Mouse (Mus musculus) forebrain, embryonic 12.5 days (tissue): ENCODE data around the gene Ankrd23. TPM values are rescaled to one million over a fixed set of nuclear protein-coding genes. Genes with fewer than 3 reads are reported as not detected.
A peak's percentile ranks its signal among the peaks of the same experiment; 100 is the strongest.

ENCODE experiments used
- ATAC-seq: fragments of 200-750 bp; cut with Nextera tagmentation; 2 replicates; pipeline ENCODE4 v1.8.0; 2017; ENCODE audit warnings: moderate TSS enrichment; ENCODE audit not compliant: low FRiP score
- H3K27ac ChIP-seq: fragments of 300-500 bp; sonication (generic); 2 replicates; pipeline ENCODE4 v1.5.1; 2016; ENCODE audit warnings: mild to moderate bottlenecking
- H3K27me3 ChIP-seq: fragments of 300-500 bp; sonication (generic); 2 replicates; pipeline ENCODE4 v1.6.1; 2016; ENCODE audit warnings: mild to moderate bottlenecking
- H3K36me3 ChIP-seq: fragments of 300-500 bp; sonication (generic); replicated peaks from 2 replicates; pipeline ENCODE4 v1.6.1; 2016; ENCODE audit warnings: mild to moderate bottlenecking
- H3K4me1 ChIP-seq: fragments of 300-500 bp; sonication (generic); 2 replicates; pipeline ENCODE4 v1.6.1; 2016
- H3K4me2 ChIP-seq: fragments of 300-500 bp; sonication (generic); 2 replicates; pipeline ENCODE4 v1.6.1; 2016; ENCODE audit warnings: mild to moderate bottlenecking, moderate library complexity
- H3K4me3 ChIP-seq: fragments of 300-500 bp; sonication (generic); replicated peaks from 2 replicates; pipeline ENCODE4 v1.5.1; 2016; ENCODE audit warnings: mild to moderate bottlenecking
- H3K9ac ChIP-seq: fragments of 300-500 bp; sonication (generic); 2 replicates; pipeline ENCODE4 v1.6.1; 2016; ENCODE audit warnings: mild to moderate bottlenecking
- H3K9me3 ChIP-seq: fragments of 300-500 bp; sonication (generic); 2 replicates; pipeline ENCODE4 v1.6.1; 2016
- WGBS: fragments of 180-500 bp; shearing (Covaris S2); methylation state at CpG from one replicate; pipeline ENCODE4 v1.1.7; 2016; 5-methylcytosine and 5-hydroxymethylcytosine counted together
- microRNA-seq: library from miRNA; unstranded; fragments of <30 nt; microRNA quantifications from one replicate; pipeline ENCODE4, GENCODE M21; 2017
- polyA plus RNA-seq: library from polyadenylated mRNA; unstranded; fragments of >200 nt; fragmentation: Nextera tagmentation; extraction: Ambion mirVana; gene quantifications from 2 replicates; pipeline ENCODE4 v1.2.1, GENCODE M21; 2016

Gene Ankrd23
- polyA plus RNA-seq, 1 experiment from 2014 or later, result 14.8 TPM

GRCm38 (mm10) chr1:36497312-36497711 lies 39.4 kb downstream of the Ankrd23 start:
- no peaks in the 10 kb centered on the region for H3K9me3 ChIP-seq
- no peak overlapping the region for H3K4me2 ChIP-seq
- no peaks in the 10 kb centered on the region for H3K27me3 ChIP-seq
- ATAC-seq, result no peak
- 81% methylated on average over 2 of the region's 2 CpGs for WGBS
- peaks cover 10% of the 10 kb centered on the region for H3K36me3 ChIP-seq
- H3K4me1 ChIP-seq, result peaks cover 4% of the 10 kb centered on the region
- H3K9ac ChIP-seq, result no peak overlapping the region
- no peak overlapping the region for H3K27ac ChIP-seq
- H3K4me3 ChIP-seq, result no peak overlapping the region

GRCm38 (mm10) chr1:36496719-36497118 lies 40.0 kb downstream of the Ankrd23 start:
- H3K4me1 ChIP-seq, result peaks cover 6% of the 10 kb centered on the region
- 58% methylated on average over 2 of the region's 2 CpGs for WGBS
- H3K27ac ChIP-seq, result no peak overlapping the region
- H3K27me3 ChIP-seq, result no peaks in the 10 kb centered on the region
- no peak overlapping the region for H3K9ac ChIP-seq
- H3K9me3 ChIP-seq, result no peaks in the 10 kb centered on the region
- no peak overlapping the region for H3K4me2 ChIP-seq
- no peak for ATAC-seq
- H3K36me3 ChIP-seq, result peaks cover 10% of the 10 kb centered on the region
- no peak overlapping the region for H3K4me3 ChIP-seq

- Histone ChIP-seq H3K9ac (no peak overlapping the region), H3K9me3 (no peaks in the 10 kb centered on the region), H3K27me3 (no peaks in the 10 kb centered on the region), H3K4me2 (no peak overlapping the region), H3K27ac (no peak overlapping the region), H3K4me3 (no peak overlapping the region), H3K4me1 (peaks cover 6% of the 10 kb centered on the region), H3K36me3 (0 out of 2 replicates have a peak, but pooled peaks cover under 1% of the 10 kb centered on the region)
- WGBS, result 85% methylated on average over 6 of the region's 6 CpGs
- no peak for ATAC-seq
These were observed 43.4 kb downstream of the Ankrd23 start for GRCm38 (mm10) chr1:36493299-36493698.

- Histone ChIP-seq H3K36me3 (no peaks in the 10 kb centered on the region), H3K9me3 (no peaks in the 10 kb centered on the region), H3K4me3 (no peak overlapping the region), H3K9ac (no peak overlapping the region), H3K27me3 (no peaks in the 10 kb centered on the region), H3K4me2 (no peak overlapping the region), H3K4me1 (peaks cover 6% of the 10 kb centered on the region), H3K27ac (no peak overlapping the region)
- ATAC-seq, result 0 out of 2 replicates have a peak, but pooled peaks have one; percentile 36
- WGBS, result 50% methylated on average over 9 of the region's 9 CpGs
These were observed 44.1 kb downstream of the Ankrd23 start for GRCm38 (mm10) chr1:36492416-36493139.

GRCm38 (mm10) chr1:36489661-36490060 lies 47.0 kb downstream of the Ankrd23 start:
- whole genome bisulfite sequencing, result 74% methylated on average over 6 of the region's 6 CpGs
- H3K36me3 ChIP-seq, result no peaks in the 10 kb centered on the region
- H3K4me2 ChIP-seq, result no peak overlapping the region
- peaks cover 6% of the 10 kb centered on the region for H3K4me1 ChIP-seq
- no peaks in the 10 kb centered on the region for H3K9me3 ChIP-seq
- no peak overlapping the region for H3K27ac ChIP-seq
- no peak overlapping the region for H3K9ac ChIP-seq
- no peak for ATAC-seq
- H3K27me3 ChIP-seq, result no peaks in the 10 kb centered on the region
- H3K4me3 ChIP-seq, result no peak overlapping the region

- 75% methylated on average over 9 of the region's 9 CpGs for WGBS
- H3K27ac ChIP-seq, result no peak overlapping the region
These were observed 49.6 kb downstream of the Ankrd23 start for GRCm38 (mm10) chr1:36487111-36487510.

GRCm38 (mm10) chr1:36485080-36485479 lies 51.6 kb downstream of the Ankrd23 start:
- Histone ChIP-seq H3K36me3 (no peaks in the 10 kb centered on the region), H3K9me3 (no peaks in the 10 kb centered on the region), H3K9ac (no peak overlapping the region), H3K27ac (no peak overlapping the region), H3K27me3 (no peaks in the 10 kb centered on the region), H3K4me1 (no peaks in the 10 kb centered on the region), H3K4me2 (no peak overlapping the region), H3K4me3 (no peak overlapping the region)
- no peak for ATAC-seq
- WGBS, result 91% methylated on average over 7 of the region's 7 CpGs

More at GRCm38 (mm10) chr1:36487111-36487510, 49.6 kb downstream of the Ankrd23 start:
- Histone ChIP-seq H3K4me3 (no peak overlapping the region), H3K9ac (no peak overlapping the region), H3K4me2 (no peak overlapping the region), H3K9me3 (no peaks in the 10 kb centered on the region), H3K4me1 (no peaks in the 10 kb centered on the region), H3K36me3 (no peaks in the 10 kb centered on the region), H3K27me3 (no peaks in the 10 kb centered on the region)
- no peak for ATAC-seq

GRCm38 (mm10) chr1:36483825-36484224 lies 52.9 kb downstream of the Ankrd23 start:
- Histone ChIP-seq H3K36me3 (no peaks in the 10 kb centered on the region), H3K27ac (no peak overlapping the region), H3K4me2 (no peak overlapping the region), H3K9ac (no peak overlapping the region), H3K27me3 (no peaks in the 10 kb centered on the region), H3K9me3 (no peaks in the 10 kb centered on the region), H3K4me1 (no peaks in the 10 kb centered on the region), H3K4me3 (no peak overlapping the region)
- no peak for ATAC-seq
- 68% methylated on average over 4 of the region's 4 CpGs for WGBS

Small RNAs within 50 kb of the gene (microRNA-seq; reads per million reads assigned to microRNA genes)
- not detected for gene Gm47280

Other genes starting within 250 kb of the Ankrd23 start
- gene Arid5a, start 229.2 kb downstream of the Ankrd23 start, polyA plus RNA-seq, result 2.0 and 2.1 TPM in 2 replicates
- gene Kansl3, start 167.7 kb downstream of the Ankrd23 start, polyA plus RNA-seq, result 47.2 and 48.0 TPM in 2 replicates
- gene Fer1l5, start 164.6 kb downstream of the Ankrd23 start, polyA plus RNA-seq, result 2.0 and 2.5 TPM in 2 replicates
- 67.1 and 71.4 TPM in 2 replicates for gene Lman2l, start 91.6 kb downstream of the Ankrd23 start, polyA plus RNA-seq
- 9.9 and 11.3 TPM in 2 replicates for gene Cnnm4, start 65.3 kb downstream of the Ankrd23 start, polyA plus RNA-seq
- 3.4 and 4.5 TPM in 2 replicates for gene Cnnm3, start 25.0 kb downstream of the Ankrd23 start, polyA plus RNA-seq
- 0.50 TPM in 1 of 2 replicates, not detected in the other for gene Gm42417, start 2.5 kb upstream of the Ankrd23 start, polyA plus RNA-seq
- gene Ankrd39, start 10.6 kb upstream of the Ankrd23 start, polyA plus RNA-seq, result 16.7 and 17.9 TPM in 2 replicates
- 29.8 and 31.7 TPM in 2 replicates for gene Sema4c, start 21.5 kb upstream of the Ankrd23 start, polyA plus RNA-seq
- gene Fam178b, start 146.3 kb upstream of the Ankrd23 start, polyA plus RNA-seq, result 0.18 TPM in 1 of 2 replicates, not detected in the other
- gene Cox5b, start 154.6 kb upstream of the Ankrd23 start, polyA plus RNA-seq, result 447 and 453 TPM in 2 replicates
- gene 4933424G06Rik, start 173.3 kb upstream of the Ankrd23 start, polyA plus RNA-seq, result 0.41 TPM in 1 of 2 replicates, not detected in the other
- gene Actr1b, start 177.5 kb upstream of the Ankrd23 start, polyA plus RNA-seq, result 102 and 105 TPM in 2 replicates
- gene Zap70, start 224.9 kb upstream of the Ankrd23 start, polyA plus RNA-seq, result 0.41 and 0.55 TPM in 2 replicates